Mouse (Mus musculus) embryo, embryonic 9.5 days (tissue): Measurements from ENCODE around the gene Tbc1d8.

Experiments used
- DNase-seq: peaks from one replicate; pipeline ENCODE4 v3.0.0-alpha.2; 2017; ENCODE audit errors: extremely low spot score

The Tbc1d8 gene

DNA sequence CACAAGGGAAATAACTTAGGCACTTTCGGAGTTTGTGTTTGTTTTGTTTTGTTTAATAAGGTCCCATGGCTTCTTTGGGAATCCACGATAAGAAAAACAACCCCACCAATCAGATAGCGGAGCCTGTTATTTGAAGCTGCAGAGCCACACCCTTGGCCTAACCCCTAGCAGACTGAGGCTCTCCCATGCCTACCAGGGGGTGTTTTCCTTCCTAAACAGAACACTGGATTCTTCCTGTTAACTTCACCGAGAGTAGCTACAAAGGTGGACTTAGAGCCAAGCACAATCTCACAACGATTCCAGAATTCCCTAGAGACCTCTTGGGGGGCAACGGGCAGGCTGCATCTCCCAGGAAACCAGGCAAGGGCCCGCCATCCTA, 116.1 kb downstream of the Tbc1d8 start:
- DNase-seq: no peak

DNA sequence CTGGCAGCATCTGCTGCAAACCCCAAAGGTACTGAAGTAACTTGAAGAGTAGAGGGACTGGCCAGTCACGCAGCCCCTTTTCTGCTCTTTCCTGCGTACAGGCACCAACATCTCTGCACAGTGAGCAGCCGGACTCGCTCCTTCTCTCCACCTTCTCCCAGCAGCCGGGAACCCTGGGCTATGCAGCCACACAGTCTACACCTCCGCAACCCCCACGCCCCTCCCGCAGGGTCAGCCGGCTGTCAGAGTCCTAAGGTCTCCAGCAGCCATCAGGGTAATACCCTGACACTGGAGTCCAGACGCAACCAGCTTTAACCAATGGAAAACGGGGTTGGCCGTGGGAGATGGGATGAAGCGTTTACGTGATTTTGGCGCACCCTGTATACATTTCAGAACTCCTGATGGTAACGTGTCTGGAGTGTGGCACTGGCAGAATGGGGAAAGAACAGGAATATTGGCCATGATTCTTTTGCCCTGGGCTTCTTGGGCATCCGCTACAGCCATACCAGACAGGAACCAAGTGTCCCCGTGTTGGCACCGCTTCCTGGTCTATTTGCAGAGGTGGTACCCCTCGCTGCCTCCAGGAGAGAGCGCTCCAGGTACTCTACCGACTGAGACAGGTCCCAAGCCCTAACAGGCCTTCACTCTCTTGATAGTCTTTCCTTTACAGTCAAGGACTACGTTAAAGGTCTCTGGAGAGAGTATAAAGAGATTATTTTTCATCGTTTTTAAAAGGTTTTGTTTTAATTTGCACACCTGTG, 116.6 kb downstream of the Tbc1d8 start:
- no peak for DNase-seq

DNA sequence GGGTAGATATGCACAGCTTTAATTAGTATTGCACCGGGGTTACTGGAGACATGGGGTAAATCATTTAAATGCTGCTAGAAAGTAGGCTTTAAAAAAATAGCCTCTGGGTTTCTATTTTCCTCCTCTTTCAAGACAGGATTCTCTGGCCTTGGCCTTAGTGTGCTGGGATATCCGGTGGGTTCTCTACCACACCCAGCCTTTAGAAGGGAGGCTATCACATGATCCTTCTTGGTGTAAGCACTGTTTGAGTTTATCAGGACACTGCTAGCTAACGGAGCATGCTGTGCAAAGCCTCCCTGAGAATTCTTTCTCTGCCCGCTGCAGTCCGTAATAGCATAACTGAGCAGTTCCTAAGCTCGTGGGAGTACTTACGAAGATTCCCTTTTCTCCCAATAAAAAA, 129.1 kb downstream of the Tbc1d8 start:
- DNase-seq: no peak

DNA sequence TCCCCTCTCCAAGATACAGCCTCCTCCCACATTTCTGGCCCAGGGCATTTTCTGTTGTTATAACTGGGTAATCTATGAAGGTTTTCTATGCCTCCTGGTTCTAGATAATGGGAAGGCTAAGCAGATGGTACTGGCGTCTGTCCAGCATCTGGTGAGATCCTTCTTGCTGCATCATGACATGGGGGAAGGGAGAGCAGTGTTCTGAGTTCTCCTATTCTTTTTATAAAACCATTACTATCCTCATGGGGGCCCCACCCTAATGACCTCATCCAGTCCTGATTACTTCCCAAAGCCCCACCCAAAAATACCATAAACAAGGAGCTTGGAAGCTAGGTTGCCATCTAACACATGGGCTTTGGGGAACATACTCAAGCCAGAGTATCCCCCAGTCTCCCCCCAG, 129.6 kb downstream of the Tbc1d8 start:
- DNase-seq: no peak

DNA sequence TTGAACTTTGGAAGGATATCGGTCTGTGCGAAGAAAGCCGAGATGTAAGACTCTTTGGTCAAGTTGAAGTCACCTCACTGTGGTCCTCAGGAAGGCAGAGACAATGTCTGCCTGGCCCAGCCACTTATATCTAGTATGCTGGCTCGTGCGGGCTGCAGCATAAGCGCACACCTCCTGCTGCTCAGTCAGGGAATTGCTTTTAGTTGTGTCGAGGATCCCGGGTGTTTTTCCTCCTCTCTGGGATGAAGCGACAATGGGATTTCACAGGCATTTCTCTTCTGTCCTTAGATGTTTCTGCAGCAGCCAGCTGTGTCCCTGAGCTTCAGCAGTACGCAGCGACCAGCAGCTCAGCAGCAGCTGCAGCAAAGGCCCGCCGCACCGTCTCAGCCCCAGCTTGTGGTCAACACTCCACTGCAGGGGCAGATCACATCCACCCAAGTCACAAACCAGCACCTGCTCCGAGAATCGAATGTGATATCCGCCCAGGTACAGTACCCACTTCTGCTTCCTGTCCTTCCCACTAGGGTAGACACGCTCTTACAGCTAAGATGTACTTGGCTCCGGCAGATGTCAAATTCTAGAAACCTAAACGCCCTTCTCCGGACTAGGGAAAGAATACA, 133.5 kb downstream of the Tbc1d8 start:
- DNase-seq: no peak

DNA sequence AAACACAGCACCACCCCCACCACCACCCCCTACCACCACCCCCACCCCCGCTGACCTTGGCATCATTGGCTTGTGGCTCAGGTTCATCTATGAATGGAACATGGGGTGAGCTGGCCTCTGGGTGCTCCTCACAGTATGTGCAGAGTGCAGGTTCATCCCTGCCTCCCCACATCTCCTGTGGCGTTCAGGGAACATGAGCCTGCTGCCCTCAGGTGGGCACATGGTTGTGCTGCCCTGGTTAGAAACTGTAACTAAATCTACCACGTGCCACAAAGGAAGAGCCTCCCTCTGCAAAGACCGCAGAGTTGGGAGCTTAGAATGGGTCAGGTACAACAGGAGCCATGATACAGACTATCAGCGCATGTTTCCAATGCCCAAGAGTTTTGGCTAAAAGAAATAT, 135.3 kb downstream of the Tbc1d8 start:
- no peak for DNase-seq

DNA sequence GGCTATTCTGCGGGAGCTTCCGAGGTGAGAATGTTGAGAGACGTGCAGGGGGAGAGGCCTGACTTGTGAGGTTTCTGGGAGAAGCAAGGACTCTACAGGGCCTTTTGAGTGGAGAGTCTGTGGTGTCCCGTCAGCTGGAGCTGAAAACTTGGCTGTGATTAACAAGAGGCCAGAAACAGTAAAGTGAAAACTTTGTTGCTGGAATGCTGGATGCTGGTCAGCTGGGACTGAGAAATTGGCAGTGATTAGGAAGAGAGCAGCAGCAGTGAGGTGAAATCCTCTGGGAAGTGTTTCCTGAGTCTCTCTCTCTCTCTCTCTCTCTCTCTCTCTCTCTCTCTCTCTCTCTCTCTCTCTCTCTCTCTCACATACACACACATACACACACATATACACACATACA, 136.7 kb downstream of the Tbc1d8 start:
- DNase-seq: no peak

DNA sequence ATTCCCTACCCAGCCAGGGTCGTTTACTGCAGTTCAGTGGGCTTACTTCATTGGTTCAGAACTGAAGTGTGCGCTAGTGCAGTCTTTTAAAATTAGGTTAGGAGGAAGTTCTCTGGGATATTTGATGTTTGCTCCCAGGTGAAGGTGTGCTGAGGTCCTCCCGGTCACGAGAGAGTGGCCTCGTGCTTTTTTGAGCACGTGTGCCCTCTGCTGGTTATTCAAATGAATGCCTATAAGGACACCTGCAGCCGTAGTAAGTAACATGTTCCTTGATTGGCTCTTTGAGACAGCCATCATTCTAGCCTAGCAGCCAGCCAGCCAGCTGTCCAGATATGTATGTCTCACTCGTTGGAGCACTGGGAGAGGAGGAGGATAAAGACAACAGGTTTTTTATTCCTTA, 137.9 kb downstream of the Tbc1d8 start:
- DNase-seq: peak; percentile 39

DNA sequence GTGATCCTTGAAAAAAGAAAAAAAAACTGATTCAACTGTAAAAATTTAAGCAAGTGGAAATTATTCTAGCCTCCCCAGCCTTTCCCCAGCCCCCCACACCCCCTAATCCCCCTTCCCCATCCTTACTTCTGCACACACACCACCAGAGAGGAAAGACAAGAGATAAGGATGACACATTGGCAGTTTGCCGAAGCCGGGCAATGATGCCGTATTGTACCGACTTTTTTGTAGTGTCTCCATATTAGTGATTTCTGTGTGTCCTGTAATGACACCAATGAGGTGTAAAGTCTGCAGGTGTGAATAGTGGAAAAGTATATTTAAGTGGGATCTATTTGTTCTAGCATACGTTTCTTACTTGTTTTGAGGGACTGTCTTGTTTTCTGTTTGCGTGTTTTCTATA, 138.4 kb downstream of the Tbc1d8 start:
- no peak for DNase-seq

DNA sequence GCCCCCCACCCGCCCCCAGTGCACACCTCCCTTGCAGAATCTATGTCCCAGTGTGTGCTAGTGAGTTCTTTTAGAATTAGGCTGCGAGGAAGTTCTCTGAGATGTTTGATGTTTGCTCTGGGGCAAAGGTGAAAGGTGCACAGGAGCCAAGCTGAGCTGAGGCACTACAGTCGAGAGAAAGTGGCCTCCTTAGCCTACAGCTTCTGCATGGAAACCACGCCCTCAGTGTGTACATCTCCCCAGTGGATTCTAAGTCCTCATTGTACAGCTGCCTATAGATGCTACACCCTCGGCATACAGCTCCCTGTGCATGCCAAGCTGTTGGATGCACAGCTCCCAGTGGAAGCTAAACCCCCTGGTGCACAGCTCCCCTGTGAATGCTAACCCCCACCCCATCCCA, 139.1 kb downstream of the Tbc1d8 start:
- DNase-seq: no peak

DNA sequence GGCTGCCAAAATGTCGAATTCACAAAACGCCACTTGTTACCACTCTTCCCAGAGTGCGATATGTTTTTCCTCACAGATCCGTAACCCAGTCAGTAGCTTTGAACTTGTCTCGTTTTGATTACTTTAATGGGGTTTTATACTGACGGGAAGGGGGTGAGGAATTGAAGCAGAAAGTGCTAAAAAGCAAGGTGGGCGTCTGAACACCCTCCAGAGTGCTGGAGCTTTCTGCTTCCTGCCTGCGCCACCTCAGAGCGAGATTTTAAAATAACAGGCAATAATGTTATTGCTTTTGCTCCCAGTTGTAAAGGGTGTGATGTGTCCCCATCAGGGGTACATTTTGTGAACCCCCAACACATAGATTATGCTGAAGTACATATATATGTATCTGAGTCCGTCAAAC, 139.7 kb downstream of the Tbc1d8 start:
- DNase-seq: no peak

DNA sequence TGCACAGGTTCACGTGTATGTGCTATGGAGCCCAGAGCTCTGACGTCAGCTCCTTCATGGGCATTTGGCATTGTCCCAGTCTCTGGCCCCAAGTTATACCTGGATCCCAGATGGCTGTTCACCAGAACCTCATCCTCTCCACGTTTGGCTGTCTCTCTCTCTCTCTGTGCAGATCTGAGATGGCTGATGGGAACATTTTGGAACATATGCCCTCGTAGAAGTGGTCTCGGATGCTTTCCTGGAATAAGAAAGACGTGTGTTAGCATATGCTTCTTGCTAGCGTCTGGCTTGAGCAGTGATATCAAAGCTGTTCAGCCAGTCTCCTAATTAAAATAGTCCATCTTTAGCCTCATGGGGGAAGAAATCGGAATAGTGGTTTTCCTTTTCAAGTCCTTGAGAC, 141.8 kb downstream of the Tbc1d8 start:
- no peak for DNase-seq

DNA sequence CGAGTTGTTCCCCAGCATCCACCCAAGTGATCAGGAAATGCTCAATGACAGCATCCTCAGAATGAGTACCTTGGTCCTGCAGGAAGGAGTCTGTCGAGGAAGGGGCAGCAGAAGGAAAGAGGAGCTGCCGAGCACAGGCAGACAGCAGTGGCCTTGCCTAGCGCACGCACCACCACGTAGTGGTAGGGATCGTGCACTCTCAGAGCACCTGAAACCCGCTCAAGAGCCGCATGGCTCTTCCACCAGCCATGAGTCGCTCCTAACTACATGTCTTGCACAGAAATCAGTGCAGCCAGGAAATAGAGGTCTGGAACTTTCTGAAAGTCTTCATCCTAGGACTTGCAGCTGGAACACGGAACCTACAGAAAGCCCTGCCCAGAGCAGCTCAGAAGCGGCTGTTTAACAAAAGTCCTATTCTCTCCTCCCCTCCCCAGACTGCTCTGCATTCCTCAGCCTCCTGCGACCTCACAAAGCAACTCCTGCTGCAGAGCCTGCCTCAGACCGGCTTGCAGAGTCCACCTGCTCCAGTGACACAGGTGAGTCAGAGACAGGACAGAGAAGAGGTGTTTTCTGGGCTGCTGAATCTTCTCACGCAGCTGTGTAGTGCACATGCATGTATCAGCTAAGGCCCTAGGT, 142.9 kb downstream of the Tbc1d8 start:
- peak; percentile 8 for DNase-seq

DNA sequence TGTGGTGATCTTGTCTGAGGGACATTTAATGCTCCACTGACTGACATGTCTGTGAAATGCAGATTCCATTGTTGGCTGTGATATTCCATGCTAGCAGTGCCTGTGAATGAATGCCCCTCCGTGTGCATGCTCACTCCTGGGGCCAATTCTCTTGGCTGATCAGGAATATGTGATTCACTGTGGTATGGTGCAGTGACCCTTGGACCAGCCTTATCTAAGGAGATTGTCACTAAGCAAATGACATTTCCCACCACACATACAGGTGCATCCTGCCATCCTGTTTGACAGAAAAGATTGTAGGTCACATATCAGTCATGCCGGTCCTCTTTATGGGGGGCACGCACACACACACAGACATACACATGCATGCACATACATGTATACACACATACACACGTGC, 146.1 kb downstream of the Tbc1d8 start:
- DNase-seq: no peak

DNA sequence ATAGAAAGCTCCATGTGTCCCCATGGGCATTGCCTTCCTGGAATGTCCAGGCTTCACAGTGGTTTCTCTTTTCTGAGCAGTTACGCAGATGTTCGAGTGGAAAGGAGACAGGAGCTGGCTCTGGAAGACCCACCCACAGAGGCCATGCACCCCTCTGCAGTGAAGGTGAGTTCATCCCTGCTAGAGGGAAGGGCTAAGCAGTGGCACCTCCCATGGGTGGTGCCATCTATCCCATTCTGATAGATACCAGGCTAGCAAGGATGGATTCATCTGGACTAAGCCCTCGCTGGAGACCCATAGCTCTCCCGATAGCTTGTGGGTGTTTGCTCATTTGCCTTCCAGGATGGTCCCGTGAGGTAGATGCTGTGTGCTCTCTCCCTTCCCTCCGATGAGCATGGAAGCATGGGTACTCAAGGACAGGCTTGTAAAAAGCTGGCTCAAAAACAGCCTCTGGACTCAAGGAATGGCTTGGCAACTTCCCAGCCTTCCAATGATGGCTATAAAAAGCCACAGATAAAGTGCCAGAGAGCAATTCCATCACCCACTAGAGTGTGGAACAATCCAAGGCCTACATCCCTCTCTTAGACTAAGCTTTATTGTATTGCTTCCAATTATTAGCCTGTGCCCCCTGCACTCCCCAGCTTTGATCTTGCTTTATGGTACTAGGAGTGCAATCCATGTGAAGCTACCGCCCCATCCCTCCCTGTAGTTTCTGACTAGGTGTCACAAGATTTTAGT, 147.5 kb downstream of the Tbc1d8 start:
- no peak for DNase-seq

DNA sequence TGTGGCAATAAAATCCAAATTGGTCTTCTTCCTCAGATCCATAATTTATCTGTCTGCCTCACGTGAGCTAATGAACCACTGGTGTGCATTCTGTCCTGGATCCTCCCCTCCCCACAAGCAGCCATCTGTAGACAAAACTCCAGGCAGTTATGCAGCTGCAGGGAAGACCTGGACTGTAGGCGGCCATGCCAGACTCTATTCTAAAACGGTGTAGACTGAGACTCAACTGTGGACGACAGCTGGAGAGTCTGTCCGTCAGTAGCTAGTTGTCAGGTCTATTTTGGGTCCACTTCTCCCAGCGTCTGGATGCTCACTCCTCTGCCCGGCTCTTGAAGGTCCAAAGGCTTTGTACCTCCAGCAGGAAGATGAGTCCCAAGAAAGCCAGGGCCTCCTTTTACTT, 151.0 kb downstream of the Tbc1d8 start:
- DNase-seq: no peak

DNA sequence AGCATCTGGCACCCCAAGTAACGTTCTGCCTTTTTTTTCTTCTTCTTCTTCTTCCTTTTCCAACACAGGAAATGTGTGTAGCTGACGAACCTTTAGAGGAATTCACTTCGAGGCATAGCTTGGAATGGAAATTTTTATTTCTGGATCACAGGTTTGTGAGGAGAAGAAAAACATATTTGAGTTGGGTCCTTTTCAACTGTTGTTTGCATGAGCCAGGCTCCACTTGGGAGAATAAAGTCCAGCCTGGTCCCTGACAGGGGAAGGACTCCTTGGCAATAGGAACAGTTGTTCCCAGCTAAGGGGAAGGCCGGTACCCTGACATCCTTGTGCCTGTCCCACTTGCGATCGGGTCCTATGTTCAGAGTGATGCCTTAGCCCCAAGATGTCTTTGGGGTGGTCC, 153.3 kb downstream of the Tbc1d8 start:
- no peak for DNase-seq

DNA sequence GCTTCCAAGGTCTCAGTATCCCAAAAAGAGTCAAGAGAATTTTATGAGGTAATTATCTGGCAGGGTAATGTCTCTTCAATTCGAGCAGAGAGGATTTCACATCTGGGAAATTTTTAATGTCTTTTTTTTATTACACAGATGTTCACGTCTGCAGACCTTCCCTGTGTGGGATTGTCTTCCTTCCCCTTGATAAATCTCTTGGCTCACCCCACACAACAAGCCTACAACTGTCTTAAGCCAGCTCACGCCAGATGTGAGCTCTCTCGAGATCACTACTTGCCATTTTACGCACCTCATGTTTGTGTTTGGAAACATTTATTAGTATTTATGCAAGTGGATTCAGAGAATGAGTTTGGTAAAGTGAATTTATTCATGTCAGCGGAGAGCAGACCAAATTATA, 156.6 kb downstream of the Tbc1d8 start:
- DNase-seq: no peak
